Comparison of ENCODE assay signal across 17 mouse cellular contexts in the genomic region with DNA sequence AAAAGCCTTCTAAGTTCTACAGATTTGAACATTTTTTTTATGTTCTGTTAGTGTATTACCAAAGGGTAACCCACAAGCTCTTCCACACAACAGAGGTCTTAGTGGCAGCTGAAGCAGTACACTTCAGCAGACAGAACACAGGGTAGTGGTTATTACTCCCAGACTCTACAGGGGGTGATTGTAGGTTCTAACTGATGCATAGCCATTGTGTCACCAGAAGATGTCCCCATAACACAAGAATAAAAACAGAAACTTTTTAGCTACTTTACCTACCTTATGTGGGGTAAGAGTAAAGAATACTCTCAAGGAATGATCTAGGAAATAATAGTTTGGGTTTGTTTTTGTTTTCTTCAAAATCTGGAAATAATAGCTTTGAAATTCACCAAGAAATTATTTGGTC. TPM values are rescaled to one million over a fixed set of nuclear protein-coding genes. Genes with fewer than 3 reads are reported as not detected.
DNase-seq lines count a peak whose midpoint lies in the region; ATAC-seq and TF ChIP-seq lines count a peak whose summit lies in the region.
"Had no signal": no experiment of that assay in that cellular context is flagged by ENCODE, and none has a peak within 500 bp of the region (broad histone marks: within the 10 kb centered on the region; RNA-seq: fewer than 3 reads in every experiment).

No protein-coding gene starts in this region.

- no peaks in the 10 kb centered on the region for H3K4me1 ChIP-seq in hindbrain, embryonic 14.5 days (replicated peaks; ENCODE audit: control insufficient read depth, insufficient read depth, low read length)
- no peaks in the 10 kb centered on the region for H3K4me1 ChIP-seq in hindbrain, embryonic 12.5 days
- no peaks in the 10 kb centered on the region for H3K4me1 ChIP-seq in midbrain, embryonic 14.5 days (ENCODE audit: control insufficient read depth, insufficient read depth, low read length)
- no peaks in the 10 kb centered on the region for H3K4me1 ChIP-seq in midbrain, embryonic 10.5 days
- H3K4me1 ChIP-seq: embryonic facial prominence, embryonic 12.5 days; heart, embryonic 15.5 days had no signal

- no peak overlapping the region for H3K27ac ChIP-seq in hindbrain, embryonic 14.5 days
- no peak overlapping the region for H3K27ac ChIP-seq in hindbrain, embryonic 12.5 days
- H3K27ac ChIP-seq in midbrain, embryonic 14.5 days (replicated peaks; ENCODE audit: low read depth, low read length): no peak overlapping the region
- no peak overlapping the region for H3K27ac ChIP-seq in midbrain, embryonic 10.5 days (replicated peaks)
- H3K27ac ChIP-seq: embryonic facial prominence, embryonic 12.5 days; heart, embryonic 15.5 days had no signal

- H3K4me3 ChIP-seq in hindbrain, embryonic 14.5 days (replicated peaks; ENCODE audit: low read length): no peak overlapping the region
- no peak overlapping the region for H3K4me3 ChIP-seq in hindbrain, embryonic 12.5 days
- H3K4me3 ChIP-seq in midbrain, embryonic 14.5 days (replicated peaks; ENCODE audit: low read depth, low read length): no peak overlapping the region
- H3K4me3 ChIP-seq in midbrain, embryonic 10.5 days: no peak overlapping the region
- H3K4me3 ChIP-seq: embryonic facial prominence, embryonic 12.5 days; heart, embryonic 15.5 days had no signal

- H3K4me2 ChIP-seq in hindbrain, embryonic 14.5 days (replicated peaks): no peak overlapping the region
- no peak overlapping the region for H3K4me2 ChIP-seq in hindbrain, embryonic 12.5 days (replicated peaks)
- no peak overlapping the region for H3K4me2 ChIP-seq in midbrain, embryonic 14.5 days (ENCODE audit: low read length)
- H3K4me2 ChIP-seq: embryonic facial prominence, embryonic 12.5 days; heart, embryonic 15.5 days had no signal

- DNase-seq in hindbrain, embryonic 14.5 days (ENCODE audit: low spot score): peak; percentile 37
- peak; percentile 8 for DNase-seq in midbrain, embryonic 14.5 days
- no peak for DNase-seq in midbrain, embryonic 10.5 days (ENCODE audit: low spot score)
- no peak for DNase-seq in Patski (ENCODE audit: low read depth, low spot score)
- DNase-seq in naive thymus-derived CD4-positive, alpha-beta T cell, adult 2 months (ENCODE audit: low read depth): peak; percentile 33
- no peak for DNase-seq in kidney, adult 8-10 months
- DNase-seq in cerebellum, adult 9-11 months: no peak
- DNase-seq: cerebellum, adult 8-10 months; gastrocnemius, postnatal 14 days; lung, adult 18-20 months had no signal

- TF ChIP-seq CTCF in Patski (IDR thresholded peaks at IDR 0.05): peak; percentile 44

- no peak overlapping the region for H3K9ac ChIP-seq in hindbrain, embryonic 14.5 days
- no peak overlapping the region for H3K9ac ChIP-seq in hindbrain, embryonic 12.5 days
- H3K9ac ChIP-seq in midbrain, embryonic 14.5 days (replicated peaks; ENCODE audit: low read length): no peak overlapping the region
- H3K9ac ChIP-seq: embryonic facial prominence, embryonic 12.5 days; heart, embryonic 15.5 days had no signal

- in situ Hi-C loops in Patski (cut with MboI; ENCODE audit: low pct_unique_long_range_greater_than_20kb): loop anchor here (25.0 kb wide), 1 partner anchor 1474 kb away; no protein-coding TSS in a partner anchor

- CTCF ChIA-PET in Patski (lab: Charles Lee): no interaction called here

- ATAC-seq in hindbrain, embryonic 14.5 days (ENCODE audit: low FRiP score): no peak
- no peak for ATAC-seq in hindbrain, embryonic 12.5 days (ENCODE audit: low FRiP score)
- no peak for ATAC-seq in midbrain, embryonic 14.5 days (ENCODE audit: low FRiP score, low TSS enrichment)
- no peak for ATAC-seq in Patski

- H3K9me3 ChIP-seq in hindbrain, embryonic 14.5 days (ENCODE audit: control insufficient read depth, low read length): no peaks in the 10 kb centered on the region
- 0 out of 2 replicates have a peak, but pooled peaks cover 2% of the 10 kb centered on the region for H3K9me3 ChIP-seq in hindbrain, embryonic 12.5 days (replicated peaks)
- H3K9me3 ChIP-seq in midbrain, embryonic 14.5 days (ENCODE audit: control insufficient read depth, low read length): no peaks in the 10 kb centered on the region
- no peaks in the 10 kb centered on the region; the same call in 1 of the 2 replicates for H3K9me3 ChIP-seq in midbrain, embryonic 10.5 days (replicated peaks)
- H3K9me3 ChIP-seq: embryonic facial prominence, embryonic 12.5 days; heart, embryonic 15.5 days had no signal

- no peaks in the 10 kb centered on the region for H3K27me3 ChIP-seq in hindbrain, embryonic 14.5 days (ENCODE audit: control insufficient read depth, insufficient read depth, low read length)
- H3K27me3 ChIP-seq in hindbrain, embryonic 12.5 days: no peaks in the 10 kb centered on the region
- no peaks in the 10 kb centered on the region for H3K27me3 ChIP-seq in midbrain, embryonic 14.5 days (ENCODE audit: control insufficient read depth, insufficient read depth, low read length)
- no peaks in the 10 kb centered on the region for H3K27me3 ChIP-seq in midbrain, embryonic 10.5 days (ENCODE audit: low read depth, poor library complexity, severe bottlenecking)
- H3K27me3 ChIP-seq in Patski: no peaks in the 10 kb centered on the region
- H3K27me3 ChIP-seq: embryonic facial prominence, embryonic 12.5 days; heart, embryonic 15.5 days had no signal

- peaks cover 36% of the 10 kb centered on the region for H3K36me3 ChIP-seq in hindbrain, embryonic 14.5 days (replicated peaks; ENCODE audit: control insufficient read depth, insufficient read depth)
- peaks cover 9% of the 10 kb centered on the region for H3K36me3 ChIP-seq in hindbrain, embryonic 12.5 days
- peaks cover 17% of the 10 kb centered on the region; the same call in 1 of the 2 replicates for H3K36me3 ChIP-seq in midbrain, embryonic 14.5 days (ENCODE audit: control insufficient read depth, insufficient read depth, low read length)
- H3K36me3 ChIP-seq in midbrain, embryonic 10.5 days: peaks cover 11% of the 10 kb centered on the region

- POLR2A ChIA-PET in Patski (lab: Charles Lee): no interaction called here

RNA-seq across cellular contexts. Expression of gene Tmem192, which starts 15.9 kb away (rescaled TPM):
- 31.4 and 34.1 TPM in 2 replicates for polyA plus RNA-seq in hindbrain, embryonic 14.5 days (2014; fragmentation: Nextera tagmentation; extraction: Ambion mirVana)
- polyA plus RNA-seq in hindbrain, embryonic 12.5 days (2016; fragmentation: Nextera tagmentation; extraction: Ambion mirVana): 20.6 and 21.6 TPM in 2 replicates
- polyA plus RNA-seq in midbrain, embryonic 14.5 days (2014; fragmentation: Nextera tagmentation; extraction: Ambion mirVana): 28.2 and 32.7 TPM in 2 replicates
- 18.0 and 19.7 TPM in 2 replicates for polyA plus RNA-seq in midbrain, embryonic 10.5 days (2016; fragmentation: Nextera tagmentation; extraction: Ambion mirVana)
- 57.9 TPM for polyA plus RNA-seq in Patski (2021)

RNA-seq across cellular contexts. Expression of gene Trim75, which starts 24.8 kb away (rescaled TPM):
- not detected in 2 replicates for polyA plus RNA-seq in hindbrain, embryonic 14.5 days (2014; fragmentation: Nextera tagmentation; extraction: Ambion mirVana)
- not detected in 2 replicates for polyA plus RNA-seq in hindbrain, embryonic 12.5 days (2016; fragmentation: Nextera tagmentation; extraction: Ambion mirVana)
- 0.08 and 0.18 TPM in 2 replicates for polyA plus RNA-seq in midbrain, embryonic 14.5 days (2014; fragmentation: Nextera tagmentation; extraction: Ambion mirVana)
- not detected in 2 replicates for polyA plus RNA-seq in midbrain, embryonic 10.5 days (2016; fragmentation: Nextera tagmentation; extraction: Ambion mirVana)
- 0.15 TPM for polyA plus RNA-seq in Patski (2021)
- polyA plus RNA-seq: embryonic facial prominence, embryonic 12.5 days; heart, embryonic 15.5 days; intestine, embryonic 14.5 days; small intestine, adult 2 months; stomach, embryonic 16.5 days had no signal

RNA-seq across cellular contexts. Expression of gene Trim61, which starts 55.5 kb away (rescaled TPM):
- 0.09 TPM in 1 of 2 replicates, not detected in the other for polyA plus RNA-seq in hindbrain, embryonic 14.5 days (2014; fragmentation: Nextera tagmentation; extraction: Ambion mirVana)
- not detected in 2 replicates for polyA plus RNA-seq in hindbrain, embryonic 12.5 days (2016; fragmentation: Nextera tagmentation; extraction: Ambion mirVana)
- not detected in 2 replicates for polyA plus RNA-seq in midbrain, embryonic 14.5 days (2014; fragmentation: Nextera tagmentation; extraction: Ambion mirVana)
- 0.07 TPM in 1 of 2 replicates, not detected in the other for polyA plus RNA-seq in midbrain, embryonic 10.5 days (2016; fragmentation: Nextera tagmentation; extraction: Ambion mirVana)
- polyA plus RNA-seq in Patski (2021): 1.8 TPM
- polyA plus RNA-seq: forebrain, embryonic 11.5 days; heart, embryonic 15.5 days; intestine, embryonic 14.5 days; small intestine, adult 2 months had no signal

RNA-seq across cellular contexts. Expression of gene Trim60, which starts 55.5 kb away (rescaled TPM):
- 0.12 TPM in 1 of 2 replicates, not detected in the other for polyA plus RNA-seq in hindbrain, embryonic 14.5 days (2014; fragmentation: Nextera tagmentation; extraction: Ambion mirVana)
- polyA plus RNA-seq in hindbrain, embryonic 12.5 days (2016; fragmentation: Nextera tagmentation; extraction: Ambion mirVana): not detected in 2 replicates
- polyA plus RNA-seq in midbrain, embryonic 14.5 days (2014; fragmentation: Nextera tagmentation; extraction: Ambion mirVana): not detected in 2 replicates
- polyA plus RNA-seq in midbrain, embryonic 10.5 days (2016; fragmentation: Nextera tagmentation; extraction: Ambion mirVana): not detected in 2 replicates
- polyA plus RNA-seq in Patski (2021): 0.35 TPM
- polyA plus RNA-seq: embryonic facial prominence, embryonic 12.5 days; forebrain, embryonic 11.5 days; heart, embryonic 15.5 days; intestine, embryonic 14.5 days; small intestine, adult 2 months; stomach, embryonic 16.5 days had no signal

Comparison
In these comparisons a context has a peak if more than half of its experiments do, and no peak if none do; other contexts are left out.
1. DNase-seq: peak in hindbrain, embryonic 14.5 days (single experiment), midbrain, embryonic 14.5 days (single experiment) and naive thymus-derived CD4-positive, alpha-beta T cell, adult 2 months (single experiment); none in midbrain, embryonic 10.5 days (single experiment), Patski (single experiment), kidney, adult 8-10 months (0 of 2) and cerebellum, adult 9-11 months (single experiment).